Mouse (Mus musculus): ENCODE measurements around the gene Siah2. TPM values are rescaled to one million over a fixed set of nuclear protein-coding genes. Genes with fewer than 3 reads are reported as not detected.

Gene Siah2
- polyA plus RNA-seq, 1 experiment from 2014 or later: 4.1 TPM

DNA sequence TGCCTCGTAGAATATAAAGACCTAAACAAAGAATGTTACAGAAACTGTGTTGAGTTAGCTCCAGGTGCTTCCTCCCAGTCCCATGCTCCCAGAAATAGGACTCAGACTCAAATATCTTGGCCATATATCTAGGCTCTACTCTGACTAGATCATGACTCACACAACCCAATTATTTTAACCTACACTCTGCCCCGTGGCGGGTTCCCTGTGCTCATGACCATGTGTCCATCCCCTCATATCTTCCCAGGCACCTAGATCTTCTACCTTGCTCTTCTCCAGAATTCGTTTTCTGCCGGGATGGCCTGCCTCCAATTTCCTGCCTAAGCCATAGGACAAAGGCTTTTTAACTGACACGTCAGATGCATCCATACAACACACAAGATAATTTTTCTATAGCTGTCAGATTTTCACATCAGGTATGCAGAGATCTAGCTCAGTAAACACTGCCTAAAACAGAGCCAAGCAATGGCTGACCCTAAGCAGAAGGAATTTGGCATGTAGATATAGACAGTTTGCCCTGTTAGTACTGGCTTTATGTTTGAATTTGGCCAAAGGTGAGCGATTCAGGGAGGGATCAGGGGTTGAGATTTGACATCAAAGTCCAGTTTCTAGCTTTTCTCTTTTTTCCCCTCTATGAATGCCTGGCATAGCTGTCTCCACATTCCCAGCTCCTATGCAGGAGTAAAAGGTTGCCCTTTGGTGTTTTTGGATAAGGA, 5.8 kb downstream of the Siah2 start:
- WGBS: 78% methylated on average over 7 of the region's 7 CpGs
- DNase-seq (ENCODE audit: low spot score): no peak
- H3K27me3 ChIP-seq (replicated peaks; ENCODE audit: insufficient read depth, low read length): no peaks in the 10 kb centered on the region

GRCm38 (mm10) chr3:58685396-58685795, 6.8 kb downstream of the Siah2 start:
- ATAC-seq: no peak
- WGBS: 88% methylated on average over 3 of the region's 3 CpGs
- Histone ChIP-seq H3K4me1 (ENCODE audit: insufficient read depth, low read depth, low read length) (no peaks in the 10 kb centered on the region), H3K4me3 (ENCODE audit: low read depth, low read length) (no peak overlapping the region), H3K4me2 (replicated peaks; ENCODE audit: low read depth, low read length) (no peak overlapping the region), H3K36me3 (ENCODE audit: insufficient read depth, low read length) (no peaks in the 10 kb centered on the region; the same call in 1 of the 2 replicates), H3K27ac (ENCODE audit: low read length) (no peak overlapping the region), H3K27me3 (replicated peaks; ENCODE audit: insufficient read depth, low read length) (no peaks in the 10 kb centered on the region), H3K9me3 (ENCODE audit: low read length) (no peaks in the 10 kb centered on the region), H3K9ac (replicated peaks; ENCODE audit: low read depth) (no peak overlapping the region)
- TF ChIP-seq EP300 (IDR thresholded peaks at IDR 0.05) (no peak), CTCF (IDR thresholded peaks at IDR 0.05) (no peak)
- DNase-seq (ENCODE audit: low spot score): no peak

More for the DNA sequence above, 5.8 kb downstream of the Siah2 start:
- H3K4me3 ChIP-seq (ENCODE audit: low read depth, low read length): no peak overlapping the region
- no peaks in the 10 kb centered on the region for H3K4me1 ChIP-seq (ENCODE audit: insufficient read depth, low read depth, low read length)
- no peak overlapping the region for H3K4me2 ChIP-seq (replicated peaks; ENCODE audit: low read depth, low read length)
- TF ChIP-seq EP300 (IDR thresholded peaks at IDR 0.05) (no peak), CTCF (IDR thresholded peaks at IDR 0.05) (no peak)
- H3K9me3 ChIP-seq (ENCODE audit: low read length): no peaks in the 10 kb centered on the region
- no peak overlapping the region for H3K9ac ChIP-seq (replicated peaks; ENCODE audit: low read depth)
- no peaks in the 10 kb centered on the region; the same call in 1 of the 2 replicates for H3K36me3 ChIP-seq (ENCODE audit: insufficient read depth, low read length)
- no peak for ATAC-seq
- no peak overlapping the region for H3K27ac ChIP-seq (ENCODE audit: low read length)

- Histone ChIP-seq H3K4me2 (replicated peaks; ENCODE audit: low read depth, low read length) (no peak overlapping the region), H3K4me3 (ENCODE audit: low read depth, low read length) (no peak overlapping the region), H3K27me3 (replicated peaks; ENCODE audit: insufficient read depth, low read length) (no peaks in the 10 kb centered on the region), H3K4me1 (ENCODE audit: insufficient read depth, low read depth, low read length) (no peaks in the 10 kb centered on the region), H3K36me3 (ENCODE audit: insufficient read depth, low read length) (no peaks in the 10 kb centered on the region), H3K9ac (replicated peaks; ENCODE audit: low read depth) (no peak overlapping the region), H3K27ac (ENCODE audit: low read length) (no peak overlapping the region), H3K9me3 (ENCODE audit: low read length) (no peaks in the 10 kb centered on the region)
- no peak for DNase-seq (ENCODE audit: low spot score)
- no peak for ATAC-seq
- TF ChIP-seq EP300 (IDR thresholded peaks at IDR 0.05) (no peak), CTCF (IDR thresholded peaks at IDR 0.05) (no peak)
- WGBS: 73% methylated on average over 7 of the region's 7 CpGs
Observed at GRCm38 (mm10) chr3:58683346-58683745, 8.9 kb downstream of the Siah2 start.

DNA sequence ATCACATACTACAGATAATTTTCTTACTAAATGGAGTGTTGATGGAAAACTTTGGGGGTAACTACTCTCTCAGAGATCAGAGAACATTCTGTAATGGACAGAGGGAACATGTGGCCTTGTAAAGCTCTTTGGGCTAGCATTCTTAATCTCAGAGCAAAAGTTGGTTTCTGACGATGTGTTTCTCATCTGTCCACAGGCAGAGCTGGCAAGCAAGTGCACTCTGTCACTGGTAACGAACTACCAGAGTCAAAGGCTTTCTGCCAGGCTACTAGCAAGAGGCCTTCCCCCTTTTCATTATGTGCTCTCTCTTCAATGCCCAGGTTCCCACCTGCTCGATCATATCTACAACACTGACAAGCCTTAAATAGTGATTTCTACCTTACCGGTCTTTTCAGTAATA, 9.9 kb downstream of the Siah2 start:
- no peaks in the 10 kb centered on the region for H3K9me3 ChIP-seq (ENCODE audit: low read length)
- H3K27me3 ChIP-seq (replicated peaks; ENCODE audit: insufficient read depth, low read length): no peaks in the 10 kb centered on the region
- DNase-seq (ENCODE audit: low spot score) (no peak), ATAC-seq (no peak)
- no peak overlapping the region for H3K9ac ChIP-seq (replicated peaks; ENCODE audit: low read depth)
- H3K4me2 ChIP-seq (replicated peaks; ENCODE audit: low read depth, low read length): no peak overlapping the region
- WGBS: 60% methylated on average over 4 of the region's 4 CpGs
- no peak overlapping the region for H3K27ac ChIP-seq (ENCODE audit: low read length)
- TF ChIP-seq CTCF (IDR thresholded peaks at IDR 0.05): no peak
- TF ChIP-seq EP300 (IDR thresholded peaks at IDR 0.05): no peak
- no peaks in the 10 kb centered on the region for H3K36me3 ChIP-seq (ENCODE audit: insufficient read depth, low read length)
- H3K4me1 ChIP-seq (ENCODE audit: insufficient read depth, low read depth, low read length): no peaks in the 10 kb centered on the region
- H3K4me3 ChIP-seq (ENCODE audit: low read depth, low read length): no peak overlapping the region

- WGBS: 17% methylated on average over 2 of the region's 2 CpGs
- TF ChIP-seq CTCF (IDR thresholded peaks at IDR 0.05): no peak
- TF ChIP-seq EP300 (IDR thresholded peaks at IDR 0.05): no peak
- no peak overlapping the region for H3K27ac ChIP-seq (ENCODE audit: low read length)
- H3K9ac ChIP-seq (replicated peaks; ENCODE audit: low read depth): no peak overlapping the region
- no peak overlapping the region for H3K4me2 ChIP-seq (replicated peaks; ENCODE audit: low read depth, low read length)
- DNase-seq (ENCODE audit: low spot score) (no peak), ATAC-seq (no peak)
- H3K36me3 ChIP-seq (ENCODE audit: insufficient read depth, low read length): no peaks in the 10 kb centered on the region
- no peak overlapping the region for H3K4me3 ChIP-seq (ENCODE audit: low read depth, low read length)
- no peaks in the 10 kb centered on the region for H3K27me3 ChIP-seq (replicated peaks; ENCODE audit: insufficient read depth, low read length)
- no peaks in the 10 kb centered on the region for H3K9me3 ChIP-seq (ENCODE audit: low read length)
- no peaks in the 10 kb centered on the region for H3K4me1 ChIP-seq (ENCODE audit: insufficient read depth, low read depth, low read length)
Observed at GRCm38 (mm10) chr3:58681831-58682230, 10.4 kb downstream of the Siah2 start.

GRCm38 (mm10) chr3:58680943-58681637, 11.1 kb downstream of the Siah2 start:
- no peak overlapping the region for H3K4me2 ChIP-seq (replicated peaks; ENCODE audit: low read depth, low read length)
- no peak for ATAC-seq

More at GRCm38 (mm10) chr3:58680943-58681637, 11.1 kb downstream of the Siah2 start:
- Histone ChIP-seq H3K36me3 (ENCODE audit: insufficient read depth, low read length) (no peaks in the 10 kb centered on the region; the same call in 1 of the 2 replicates), H3K27me3 (replicated peaks; ENCODE audit: insufficient read depth, low read length) (no peaks in the 10 kb centered on the region), H3K9ac (replicated peaks; ENCODE audit: low read depth) (no peak overlapping the region), H3K27ac (ENCODE audit: low read length) (no peak overlapping the region), H3K9me3 (ENCODE audit: low read length) (no peaks in the 10 kb centered on the region), H3K4me3 (ENCODE audit: low read depth, low read length) (no peak overlapping the region), H3K4me1 (ENCODE audit: insufficient read depth, low read depth, low read length) (no peaks in the 10 kb centered on the region)
- 70% methylated on average over 7 of the region's 7 CpGs for WGBS
- no peak for TF ChIP-seq EP300 (IDR thresholded peaks at IDR 0.05)
- TF ChIP-seq CTCF (IDR thresholded peaks at IDR 0.05): no peak
- no peak for DNase-seq (ENCODE audit: low spot score)

All from lung, postnatal 0 days (tissue).